Mouse (Mus musculus): ENCODE data around the gene Srpr.

- TF ChIP-seq CTCF (IDR thresholded peaks at IDR 0.05; ENCODE audit: borderline replicate concordance, control insufficient read depth, extremely low read depth, insufficient read depth, low read length, poor library complexity) (no peak), POLR2A (IDR thresholded peaks at IDR 0.05; ENCODE audit: control insufficient read depth, extremely low read depth, insufficient read depth, low read length, poor library complexity) (no peak)
These were observed 43.8 kb upstream of the Srpr start for GRCm38 (mm10) chr9:35156002-35156710.

Measured in thymus, adult 2 months (tissue).